Mouse (Mus musculus) liver, embryonic 14.5 days (tissue): ENCODE results near the gene Mta3. TPM values are rescaled to one million over a fixed set of nuclear protein-coding genes. Genes with fewer than 3 reads are reported as not detected.

Experiments
- ATAC-seq: fragments of 200-750 bp; cut with Nextera tagmentation; 2 replicates; pipeline ENCODE4 v1.8.0; 2017; ENCODE audit warnings: moderate number of reproducible peaks, mild to moderate bottlenecking, moderate library complexity; ENCODE audit not compliant: insufficient read depth
- DNase-seq, 3 experiments: peaks; one replicate each; pipeline ENCODE4 v3.0.0-alpha.2; 2012 to 2013; ENCODE audit warnings: low read depth in 3 of 3, low spot score in 3 of 3
- H3K27ac ChIP-seq: fragments of 300-500 bp; sonication (generic); 2 replicates; pipeline ENCODE4 v1.5.1; 2014; ENCODE audit warnings: moderate library complexity, mild to moderate bottlenecking, control low read depth, inconsistent platforms
- H3K27me3 ChIP-seq: fragments of 300-500 bp; sonication (generic); 2 replicates; pipeline ENCODE4 v1.6.1; 2014; ENCODE audit warnings: mild to moderate bottlenecking, low read length, moderate library complexity; ENCODE audit not compliant: control insufficient read depth, insufficient read depth
- H3K36me3 ChIP-seq: fragments of 300-500 bp; sonication (generic); replicated peaks from 2 replicates; pipeline ENCODE4 v1.6.1; 2014; ENCODE audit warnings: low read depth; ENCODE audit not compliant: control insufficient read depth, insufficient read depth
- H3K4me1 ChIP-seq, 2 experiments: fragments of 200-500 bp in 1 of 2; fragments of 300-500 bp in 1 of 2; sonication (generic) in 1 of 2; replicated peaks; 2 replicates each; pipeline ENCODE4 v1.6.1; 2012 to 2014; ENCODE audit warnings: antibody characterized with exemption in 1 of 2, inconsistent platforms in 1 of 2, low read length in 1 of 2; ENCODE audit not compliant: control insufficient read depth in 2 of 2, insufficient read depth in 2 of 2
- H3K4me2 ChIP-seq: fragments of 300-500 bp; sonication (generic); 2 replicates; pipeline ENCODE4 v1.6.1; 2014; ENCODE audit warnings: low read depth, mild to moderate bottlenecking, control low read depth, moderate library complexity
- H3K4me3 ChIP-seq, 2 experiments: fragments of 200-500 bp in 1 of 2; fragments of 300-500 bp in 1 of 2; sonication (generic) in 1 of 2; 2 replicates each; pipeline ENCODE4 v1.5.1; 2012 to 2014; ENCODE audit warnings: low read depth in 2 of 2, low read length in 2 of 2, mild to moderate bottlenecking in 2 of 2, control low read depth in 1 of 2, inconsistent platforms in 1 of 2, moderate library complexity in 1 of 2; ENCODE audit not compliant: insufficient read depth in 1 of 2
- H3K9ac ChIP-seq: fragments of 300-500 bp; sonication (generic); replicated peaks from 2 replicates; pipeline ENCODE4 v1.6.1; 2014; ENCODE audit warnings: mild to moderate bottlenecking, control low read depth, moderate library complexity
- H3K9me3 ChIP-seq: fragments of 300-500 bp; sonication (generic); 2 replicates; pipeline ENCODE4 v1.6.1; 2016; ENCODE audit warnings: low read length, mixed read lengths; ENCODE audit not compliant: control insufficient read depth
- CTCF ChIP-seq: IDR thresholded peaks from 2 replicates; pipeline ENCODE4 v1.5.1; 2016; ENCODE audit warnings: antibody characterized with exemption, low read depth, control low read depth
- EP300 ChIP-seq: IDR thresholded peaks from 2 replicates; pipeline ENCODE4 v1.6.1; 2016; ENCODE audit warnings: antibody characterized with exemption, low read depth
- WGBS: fragments of 180-500 bp; shearing (Covaris S2); extraction: QIAGEN DNeasy Blood & Tissue Kit; methylation state at CpG from one replicate; pipeline ENCODE4 v1.1.7; 2014; ENCODE audit not compliant: insufficient replicate concordance; 5-methylcytosine and 5-hydroxymethylcytosine counted together
- polyA plus RNA-seq, 2 experiments: library from polyadenylated mRNA; depleted of rRNA in 1 of 2; stranded (reverse) in 1 of 2; unstranded in 1 of 2; fragments of >200 nt; fragmentation: Nextera tagmentation in 1 of 2; extraction: Ambion mirVana in 1 of 2; gene quantifications; 2 replicates each; pipeline versions ENCODE4 v1.2.1 to v1.2.3; 2012 to 2014

Gene Mta3
- polyA plus RNA-seq, 2 experiments: 26.7 to 35.5 TPM

GRCm38 (mm10) chr17:83690418-83690817 is 15.5 kb upstream of the Mta3 start:
- Histone ChIP-seq H3K4me1 (peaks cover 23 to 25% of the 10 kb centered on the region in 2 experiments), H3K9me3 (no peaks in the 10 kb centered on the region), H3K4me2 (no peak overlapping the region), H3K9ac (peak overlapping the region; percentile 31; the same call in 1 of the 2 replicates), H3K36me3 (no peaks in the 10 kb centered on the region), H3K27me3 (no peaks in the 10 kb centered on the region), H3K27ac (peak overlapping the region; percentile 33), H3K4me3 (no peak overlapping the region)
- 36% methylated on average over 2 of the region's 2 CpGs for WGBS
- TF ChIP-seq EP300: no peak
- no peak for TF ChIP-seq CTCF
- no peak for DNase-seq
- ATAC-seq: peak; percentile 48; the same call in 1 of the 2 replicates

GRCm38 (mm10) chr17:83691379-83691778 is 14.6 kb upstream of the Mta3 start:
- no peaks in the 10 kb centered on the region for H3K36me3 ChIP-seq
- TF ChIP-seq CTCF (no peak), EP300 (peak; percentile 52; the same call in 1 of the 2 replicates)
- ATAC-seq: peak; percentile 78
- no peaks in the 10 kb centered on the region for H3K9me3 ChIP-seq
- no peaks in the 10 kb centered on the region for H3K27me3 ChIP-seq
- peak overlapping the region; percentile 25 for H3K4me2 ChIP-seq
- WGBS: 26% methylated on average over 4 of the region's 4 CpGs
- no peak for DNase-seq
- H3K9ac ChIP-seq: 0 out of 2 replicates have a peak overlapping the region, but pooled peaks have one; percentile 4
- peaks cover 18 to 21% of the 10 kb centered on the region in 2 experiments for H3K4me1 ChIP-seq
- no peak overlapping the region for H3K4me3 ChIP-seq
- H3K27ac ChIP-seq: peak overlapping the region; percentile 44

- TF ChIP-seq EP300 (no peak), CTCF (no peak)
- 77% methylated on average over 9 of the region's 9 CpGs for WGBS
Observed at GRCm38 (mm10) chr17:83693941-83694340, 12.0 kb upstream of the Mta3 start.

GRCm38 (mm10) chr17:83695785-83696184 is 10.2 kb upstream of the Mta3 start:
- H3K27ac ChIP-seq: no peak overlapping the region
- no peak overlapping the region for H3K4me2 ChIP-seq
- H3K27me3 ChIP-seq: no peaks in the 10 kb centered on the region
- ATAC-seq (no peak), DNase-seq (no peak)
- H3K9me3 ChIP-seq: no peaks in the 10 kb centered on the region
- no peaks in the 10 kb centered on the region for H3K36me3 ChIP-seq
- TF ChIP-seq EP300: no peak
- no peak overlapping the region for H3K4me3 ChIP-seq
- H3K9ac ChIP-seq: no peak overlapping the region
- 42% methylated on average over 2 of the region's 2 CpGs for WGBS
- peaks cover 10% of the 10 kb centered on the region in 2 experiments for H3K4me1 ChIP-seq

More at GRCm38 (mm10) chr17:83693941-83694340, 12.0 kb upstream of the Mta3 start:
- no peak overlapping the region for H3K4me3 ChIP-seq
- no peak overlapping the region for H3K27ac ChIP-seq
- ATAC-seq (no peak), DNase-seq (no peak)
- no peaks in the 10 kb centered on the region for H3K9me3 ChIP-seq
- H3K36me3 ChIP-seq: no peaks in the 10 kb centered on the region
- peaks cover 18 to 21% of the 10 kb centered on the region in 2 experiments for H3K4me1 ChIP-seq
- H3K9ac ChIP-seq: no peak overlapping the region
- no peaks in the 10 kb centered on the region for H3K27me3 ChIP-seq
- H3K4me2 ChIP-seq: no peak overlapping the region

- 37% methylated on average over 8 of the region's 8 CpGs for WGBS
- H3K9ac ChIP-seq: no peak overlapping the region
- no peaks in the 10 kb centered on the region for H3K27me3 ChIP-seq
- peaks cover 3 to 13% of the 10 kb centered on the region in 2 experiments; a peak in 3 of 4 replicates for H3K4me1 ChIP-seq
- no peak overlapping the region for H3K4me3 ChIP-seq
- no peaks in the 10 kb centered on the region for H3K9me3 ChIP-seq
- DNase-seq (no peak), ATAC-seq (no peak)
- TF ChIP-seq CTCF: no peak
- TF ChIP-seq EP300: no peak
- H3K4me2 ChIP-seq: no peak overlapping the region
- H3K36me3 ChIP-seq: no peaks in the 10 kb centered on the region
- no peak overlapping the region for H3K27ac ChIP-seq
Observed at GRCm38 (mm10) chr17:83699062-83699724, 6.8 kb upstream of the Mta3 start.
